Mouse (Mus musculus): ENCODE measurements at regions not wholly inside any gene's neighbourhood (a gene's known extent, or its start where the extent isn't known, plus 50 kb on each side); places are given as distances from the start of the nearest gene placed in this dataset.

- ATAC-seq (ENCODE audit: insufficient read depth) = no peak
- Histone ChIP-seq H3K4me1 (replicated peaks) (no peaks in the 10 kb centered on the region), H3K4me3 (replicated peaks) (no peak overlapping the region), H3K9ac (no peak overlapping the region), H3K36me3 (replicated peaks) (no peaks in the 10 kb centered on the region), H3K27me3 (no peaks in the 10 kb centered on the region), H3K4me2 (no peak overlapping the region), H3K27ac (replicated peaks) (no peak overlapping the region; the same call in 1 of the 2 replicates), H3K9me3 (replicated peaks) (no peaks in the 10 kb centered on the region)
- WGBS (ENCODE audit: insufficient replicate concordance) = 57% methylated on average over 4 of the region's 4 CpGs
Measured at GRCm38 (mm10) chr17:84072426-84073030, 115.2 kb downstream of the Zfp36l2 start.

DNA sequence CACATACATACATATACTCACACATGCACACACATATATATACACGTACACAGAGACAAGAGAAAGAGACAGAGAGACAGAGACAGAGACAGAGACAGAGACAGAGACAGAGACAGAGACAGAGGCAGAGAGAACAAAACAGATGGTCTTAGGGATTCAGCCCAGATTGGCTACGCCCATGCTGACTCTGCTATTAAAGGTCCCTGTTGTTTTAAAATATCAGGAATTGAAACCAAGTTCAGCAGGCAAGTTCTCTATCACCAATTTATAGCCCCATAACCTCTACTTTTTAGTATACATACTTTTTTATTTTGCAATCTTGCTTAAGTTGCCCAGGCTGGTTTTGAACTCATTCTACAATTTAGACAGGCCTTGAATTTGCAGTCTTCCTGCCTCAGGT, 115.9 kb downstream of the Zfp36l2 start:
- no peak overlapping the region for H3K27ac ChIP-seq (replicated peaks)
- 54% methylated on average over 2 of the region's 2 CpGs for WGBS (ENCODE audit: insufficient replicate concordance)

DNA sequence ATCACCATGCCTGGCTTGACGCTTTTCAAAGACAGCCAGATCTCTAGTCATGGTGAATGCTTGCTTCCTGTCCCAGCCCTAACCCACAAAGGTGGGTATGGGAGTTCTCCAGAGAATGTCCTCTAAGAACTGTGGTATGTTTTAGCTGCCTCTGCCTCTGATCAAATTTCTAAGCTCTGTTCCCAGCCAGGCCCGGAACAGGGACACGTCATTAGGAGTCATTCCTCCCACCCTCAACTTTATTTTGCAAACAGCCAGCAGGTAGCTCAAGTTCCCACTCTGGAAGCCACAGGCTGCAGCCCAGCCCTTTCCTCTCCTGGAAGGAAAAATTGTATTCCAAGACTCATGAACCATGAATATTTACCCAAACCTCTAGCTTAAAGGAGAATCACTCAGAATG, 117.2 kb downstream of the Zfp36l2 start:
- H3K36me3 ChIP-seq (replicated peaks) = no peaks in the 10 kb centered on the region
- no peak overlapping the region for H3K27ac ChIP-seq (replicated peaks)
- no peak overlapping the region for H3K9ac ChIP-seq
- H3K27me3 ChIP-seq = no peaks in the 10 kb centered on the region
- ATAC-seq (ENCODE audit: insufficient read depth) = no peak
- H3K4me3 ChIP-seq (replicated peaks) = no peak overlapping the region
- H3K4me2 ChIP-seq = no peak overlapping the region
- 62% methylated on average over 3 of the region's 3 CpGs for WGBS (ENCODE audit: insufficient replicate concordance)
- H3K9me3 ChIP-seq (replicated peaks) = no peaks in the 10 kb centered on the region
- H3K4me1 ChIP-seq (replicated peaks) = no peaks in the 10 kb centered on the region

More for the DNA sequence above, 115.9 kb downstream of the Zfp36l2 start:
- Histone ChIP-seq H3K9ac (no peak overlapping the region), H3K9me3 (replicated peaks) (no peaks in the 10 kb centered on the region), H3K36me3 (replicated peaks) (no peaks in the 10 kb centered on the region), H3K4me1 (replicated peaks) (no peaks in the 10 kb centered on the region), H3K4me3 (replicated peaks) (no peak overlapping the region), H3K27me3 (no peaks in the 10 kb centered on the region), H3K4me2 (no peak overlapping the region)
- no peak for ATAC-seq (ENCODE audit: insufficient read depth)

DNA sequence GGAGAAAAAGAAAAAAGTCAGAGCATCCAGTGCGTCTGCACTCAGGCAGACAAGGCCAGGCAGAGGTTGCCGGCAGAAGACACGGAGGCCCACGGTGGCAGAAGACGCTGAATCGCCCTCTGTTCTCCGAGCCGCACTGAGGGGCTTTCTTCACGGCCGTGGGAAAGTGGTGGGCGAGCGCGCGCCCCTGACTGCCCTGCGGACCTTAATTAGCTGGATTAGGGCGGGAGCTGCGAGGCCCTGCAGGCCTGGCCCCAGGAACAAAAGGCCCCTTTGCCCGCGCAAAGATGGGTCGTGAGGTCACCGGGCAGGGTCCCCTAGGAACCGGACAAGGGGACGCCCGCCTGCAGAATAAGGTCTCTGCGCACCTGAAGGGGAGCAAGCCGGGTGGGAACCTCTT, 120.6 kb downstream of the Zfp36l2 start:
- H3K4me1 ChIP-seq (replicated peaks) = no peaks in the 10 kb centered on the region
- no peak overlapping the region for H3K4me2 ChIP-seq
- H3K27me3 ChIP-seq = no peaks in the 10 kb centered on the region
- no peaks in the 10 kb centered on the region for H3K36me3 ChIP-seq (replicated peaks)
- ATAC-seq (ENCODE audit: insufficient read depth) = no peak
- no peak overlapping the region for H3K27ac ChIP-seq (replicated peaks)
- H3K4me3 ChIP-seq (replicated peaks) = no peak overlapping the region
- H3K9ac ChIP-seq = no peak overlapping the region
- no peaks in the 10 kb centered on the region for H3K9me3 ChIP-seq (replicated peaks)
- 81% methylated on average over 26 of the region's 26 CpGs for WGBS (ENCODE audit: insufficient replicate concordance)

DNA sequence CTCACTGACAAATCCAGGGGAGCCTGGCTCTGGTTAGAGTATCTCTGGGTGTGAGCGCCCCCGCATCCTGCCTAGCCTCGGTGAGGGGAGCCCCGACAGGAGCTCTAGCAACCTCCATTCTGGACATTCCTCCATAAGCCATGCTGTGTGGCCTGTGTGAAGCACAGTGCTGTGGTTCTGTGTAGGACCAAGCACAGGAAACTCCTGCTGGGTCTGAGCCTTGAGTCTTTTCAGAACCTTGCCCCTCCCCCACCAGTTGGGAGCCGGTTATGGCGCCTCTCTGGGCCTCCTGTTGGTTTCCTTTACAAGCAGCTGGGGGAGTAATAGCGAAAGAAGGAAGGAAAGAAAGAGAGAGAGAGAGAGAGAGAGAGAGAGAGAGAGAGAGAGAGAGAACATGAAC, 124.0 kb downstream of the Zfp36l2 start:
- no peak overlapping the region for H3K27ac ChIP-seq (replicated peaks)
- H3K9ac ChIP-seq = no peak overlapping the region
- H3K9me3 ChIP-seq (replicated peaks) = no peaks in the 10 kb centered on the region
- H3K36me3 ChIP-seq (replicated peaks) = no peaks in the 10 kb centered on the region
- ATAC-seq (ENCODE audit: insufficient read depth) = no peak
- H3K27me3 ChIP-seq = peaks cover 4% of the 10 kb centered on the region; the same call in 1 of the 2 replicates
- no peak overlapping the region for H3K4me2 ChIP-seq
- WGBS (ENCODE audit: insufficient replicate concordance) = 41% methylated on average over 7 of the region's 7 CpGs
- H3K4me1 ChIP-seq (replicated peaks) = 0 out of 2 replicates have a peak, but pooled peaks cover 4% of the 10 kb centered on the region
- no peak overlapping the region for H3K4me3 ChIP-seq (replicated peaks)

DNA sequence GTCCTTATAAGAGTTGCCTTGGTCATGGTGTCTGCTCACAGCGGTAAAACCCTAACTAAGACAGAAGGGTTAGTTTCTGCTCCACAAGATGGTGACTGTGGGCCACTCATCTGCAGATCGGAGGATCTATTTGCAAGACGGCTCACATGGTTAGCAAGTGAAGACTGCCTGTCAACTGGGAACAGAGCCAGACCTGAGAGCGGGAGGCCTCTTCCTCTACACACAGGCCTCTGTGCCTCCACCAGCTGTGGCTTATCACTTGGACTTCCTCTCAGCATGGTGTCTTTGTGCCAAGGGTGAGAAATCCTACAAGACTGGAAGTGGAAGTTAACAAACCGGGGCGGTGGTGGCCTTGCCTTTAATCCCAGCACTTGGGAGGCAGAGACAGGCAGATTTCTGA, 126.1 kb downstream of the Zfp36l2 start:
- peaks cover 7% of the 10 kb centered on the region; the same call in 1 of the 2 replicates for H3K4me1 ChIP-seq (replicated peaks)
- H3K36me3 ChIP-seq (replicated peaks) = no peaks in the 10 kb centered on the region
- H3K9me3 ChIP-seq (replicated peaks) = no peaks in the 10 kb centered on the region
- no peak overlapping the region for H3K9ac ChIP-seq
- H3K4me3 ChIP-seq (replicated peaks) = no peak overlapping the region
- peak; percentile 50; the same call in 1 of the 2 replicates for ATAC-seq (ENCODE audit: insufficient read depth)
- H3K4me2 ChIP-seq = no peak overlapping the region
- H3K27ac ChIP-seq (replicated peaks) = no peak overlapping the region
- WGBS (ENCODE audit: insufficient replicate concordance) = 16% methylated on average over 6 of the region's 6 CpGs
- peaks cover 6% of the 10 kb centered on the region; the same call in 1 of the 2 replicates for H3K27me3 ChIP-seq

GRCm38 (mm10) chr17:84056469-84056868, 131.3 kb downstream of the Zfp36l2 start:
- Histone ChIP-seq H3K4me1 (replicated peaks) (peaks cover 7% of the 10 kb centered on the region; the same call in 1 of the 2 replicates), H3K27ac (replicated peaks) (no peak overlapping the region), H3K4me3 (replicated peaks) (no peak overlapping the region), H3K27me3 (peaks cover 11% of the 10 kb centered on the region), H3K36me3 (replicated peaks) (no peaks in the 10 kb centered on the region), H3K9me3 (replicated peaks) (no peaks in the 10 kb centered on the region), H3K9ac (no peak overlapping the region), H3K4me2 (no peak overlapping the region)
- 75% methylated on average over 4 of the region's 4 CpGs for WGBS (ENCODE audit: insufficient replicate concordance)
- ATAC-seq (ENCODE audit: insufficient read depth) = no peak

DNA sequence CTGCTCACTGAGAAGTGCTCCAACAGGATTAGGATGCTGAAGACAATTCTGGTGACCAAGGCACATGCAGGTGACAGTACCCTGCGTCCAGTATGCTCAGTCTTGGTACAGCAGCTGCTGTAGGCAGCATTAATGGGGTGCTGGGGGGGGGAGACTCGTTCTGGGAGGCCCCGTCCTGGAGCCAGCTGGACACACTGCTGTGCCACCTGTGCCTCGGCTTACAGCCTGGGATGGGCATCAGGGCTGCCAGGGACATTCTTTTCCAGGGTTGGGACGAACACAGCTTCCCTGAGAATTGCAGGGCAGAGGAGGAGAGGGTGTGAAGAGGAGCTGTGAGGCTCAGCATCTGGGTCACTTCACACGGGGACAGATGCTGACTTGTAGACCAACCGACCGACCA, 135.3 kb downstream of the Zfp36l2 start:
- peaks cover 2% of the 10 kb centered on the region; the same call in 1 of the 2 replicates for H3K4me1 ChIP-seq (replicated peaks)
- 50% methylated on average over 8 of the region's 8 CpGs for WGBS (ENCODE audit: insufficient replicate concordance)
- no peaks in the 10 kb centered on the region for H3K36me3 ChIP-seq (replicated peaks)
- ATAC-seq (ENCODE audit: insufficient read depth) = no peak
- H3K4me3 ChIP-seq (replicated peaks) = no peak overlapping the region
- H3K4me2 ChIP-seq = no peak overlapping the region
- H3K9me3 ChIP-seq (replicated peaks) = no peaks in the 10 kb centered on the region
- H3K9ac ChIP-seq = no peak overlapping the region
- peaks cover 5% of the 10 kb centered on the region; the same call in 1 of the 2 replicates for H3K27me3 ChIP-seq
- H3K27ac ChIP-seq (replicated peaks) = no peak overlapping the region

GRCm38 (mm10) chr17:84051212-84051611, 136.5 kb downstream of the Zfp36l2 start:
- no peaks in the 10 kb centered on the region for H3K9me3 ChIP-seq (replicated peaks)
- WGBS (ENCODE audit: insufficient replicate concordance) = 59% methylated on average over 9 of the region's 9 CpGs
- no peaks in the 10 kb centered on the region for H3K36me3 ChIP-seq (replicated peaks)
- peaks cover 5% of the 10 kb centered on the region; the same call in 1 of the 2 replicates for H3K27me3 ChIP-seq
- no peak for ATAC-seq (ENCODE audit: insufficient read depth)
- H3K4me3 ChIP-seq (replicated peaks) = no peak overlapping the region
- H3K27ac ChIP-seq (replicated peaks) = no peak overlapping the region
- H3K4me2 ChIP-seq = no peak overlapping the region
- no peaks in the 10 kb centered on the region for H3K4me1 ChIP-seq (replicated peaks)
- no peak overlapping the region for H3K9ac ChIP-seq

GRCm38 (mm10) chr17:84048533-84048932, 139.2 kb downstream of the Zfp36l2 start:
- no peak overlapping the region for H3K4me3 ChIP-seq (replicated peaks)
- H3K27me3 ChIP-seq = peaks cover 5% of the 10 kb centered on the region; the same call in 1 of the 2 replicates
- no peak for ATAC-seq (ENCODE audit: insufficient read depth)
- 50% methylated on average over 6 of the region's 6 CpGs for WGBS (ENCODE audit: insufficient replicate concordance)
- no peaks in the 10 kb centered on the region for H3K36me3 ChIP-seq (replicated peaks)
- H3K4me1 ChIP-seq (replicated peaks) = peaks cover 3% of the 10 kb centered on the region; the same call in 1 of the 2 replicates
- no peak overlapping the region for H3K27ac ChIP-seq (replicated peaks)
- no peak overlapping the region for H3K9ac ChIP-seq
- no peaks in the 10 kb centered on the region for H3K9me3 ChIP-seq (replicated peaks)
- no peak overlapping the region for H3K4me2 ChIP-seq

DNA sequence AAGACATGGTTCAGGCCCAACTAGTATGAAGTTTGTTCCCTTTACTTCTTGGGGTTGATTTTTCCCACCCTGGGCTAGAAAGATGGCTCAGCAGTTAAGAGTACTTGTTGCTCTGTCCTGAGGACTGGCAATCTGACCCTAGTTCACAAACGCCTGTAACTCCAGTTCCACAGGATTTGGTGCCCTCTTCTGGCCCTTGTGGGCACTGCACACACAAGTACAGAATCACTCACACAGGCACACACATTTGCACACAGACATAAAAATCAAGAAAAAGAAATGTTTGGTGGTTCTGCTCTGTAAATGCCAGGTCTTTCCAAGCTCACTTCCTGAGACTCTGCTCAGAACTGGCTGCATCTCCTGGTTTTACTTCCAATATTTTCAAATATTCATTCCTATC, 140.2 kb downstream of the Zfp36l2 start:
- Histone ChIP-seq H3K4me3 (replicated peaks) (no peak overlapping the region), H3K27ac (replicated peaks) (no peak overlapping the region), H3K36me3 (replicated peaks) (no peaks in the 10 kb centered on the region), H3K9ac (no peak overlapping the region), H3K9me3 (replicated peaks) (no peaks in the 10 kb centered on the region), H3K27me3 (peaks cover 2% of the 10 kb centered on the region; the same call in 1 of the 2 replicates), H3K4me2 (no peak overlapping the region), H3K4me1 (replicated peaks) (peaks cover 3% of the 10 kb centered on the region; the same call in 1 of the 2 replicates)
- WGBS (ENCODE audit: insufficient replicate concordance) = 65% methylated on average over 1 of the region's 1 CpGs
- ATAC-seq (ENCODE audit: insufficient read depth) = no peak

- Histone ChIP-seq H3K4me3 (replicated peaks) (no peak overlapping the region), H3K27ac (replicated peaks) (no peak overlapping the region), H3K9me3 (replicated peaks) (no peaks in the 10 kb centered on the region), H3K4me2 (no peak overlapping the region), H3K9ac (no peak overlapping the region), H3K36me3 (replicated peaks) (no peaks in the 10 kb centered on the region), H3K27me3 (no peaks in the 10 kb centered on the region), H3K4me1 (replicated peaks) (peaks cover 3% of the 10 kb centered on the region; the same call in 1 of the 2 replicates)
- ATAC-seq (ENCODE audit: insufficient read depth) = no peak
- WGBS (ENCODE audit: insufficient replicate concordance) = 87% methylated on average over 1 of the region's 1 CpGs
Measured at GRCm38 (mm10) chr17:84045812-84046211, 141.9 kb downstream of the Zfp36l2 start.
